Mouse (Mus musculus) CH12.LX (cell line): ENCODE measurements at regions not wholly inside any gene's neighbourhood (a gene's known extent, or its start where the extent isn't known, plus 50 kb on each side); places are given as distances from the start of the nearest gene placed in this dataset.

Source experiments
- DNase-seq: peaks from one replicate; pipeline ENCODE4 v3.0.0-alpha.2; 2013; ENCODE audit errors: extremely low read depth
- H3K27ac ChIP-seq: 2 replicates; pipeline ENCODE4 v1.5.1; 2012; ENCODE audit warnings: low read depth, mild to moderate bottlenecking, control low read depth, moderate library complexity; ENCODE audit not compliant: insufficient read depth
- H3K27me3 ChIP-seq: replicated peaks from 2 replicates; pipeline ENCODE3; 2012; ENCODE audit warnings: inconsistent platforms
- H3K36me3 ChIP-seq, 2 experiments: replicated peaks in 1 of 2; 2 replicates each; pipeline versions ENCODE3 to v1.6.1; 2012; ENCODE audit warnings: inconsistent platforms in 1 of 2, low read length in 1 of 2, mild to moderate bottlenecking in 1 of 2, mixed read lengths in 1 of 2, moderate library complexity in 1 of 2; ENCODE audit not compliant: control insufficient read depth in 1 of 2, insufficient read depth in 1 of 2
- H3K4me1 ChIP-seq, 2 experiments: 2 replicates each; pipeline ENCODE4 v1.6.1; 2012; ENCODE audit warnings: inconsistent platforms in 1 of 2, moderate library complexity in 1 of 2; ENCODE audit not compliant: insufficient read depth in 2 of 2, control insufficient read depth in 1 of 2
- H3K4me2 ChIP-seq: 2 replicates; pipeline ENCODE4 v1.6.1; 2012; ENCODE audit warnings: low read depth, mild to moderate bottlenecking, control low read depth; ENCODE audit not compliant: poor library complexity, insufficient read depth, severe bottlenecking
- H3K4me3 ChIP-seq, 3 experiments: fragments of 150-350 bp in 1 of 3; sonication (generic) in 1 of 3; replicated peaks in 1 of 3; 2 replicates each; pipeline versions ENCODE3 to v1.5.1; 2011 to 2012; ENCODE audit warnings: low read depth in 2 of 3, low read length in 2 of 3, mild to moderate bottlenecking in 2 of 3, moderate library complexity in 2 of 3, control low read depth in 1 of 3, improper control_type of control experiment in 1 of 3, inconsistent platforms in 1 of 3, mixed read lengths in 1 of 3; ENCODE audit not compliant: poor library complexity in 1 of 3
- H3K79me2 ChIP-seq: replicated peaks from 2 replicates; pipeline ENCODE4 v1.6.1; 2012; ENCODE audit warnings: mild to moderate bottlenecking, moderate library complexity; ENCODE audit not compliant: control insufficient read depth, poor library complexity, insufficient read depth, severe bottlenecking; ENCODE audit errors: extremely low read depth
- H3K9ac ChIP-seq: 2 replicates; pipeline ENCODE4 v1.6.1; 2012; ENCODE audit warnings: low read depth, mild to moderate bottlenecking, control low read depth, moderate library complexity; ENCODE audit not compliant: insufficient read depth
- H3K9me3 ChIP-seq: replicated peaks from 2 replicates; pipeline ENCODE3; 2012; ENCODE audit warnings: low read length, inconsistent platforms, mixed read lengths
- CHD1 ChIP-seq: IDR thresholded peaks from 2 replicates; pipeline ENCODE4 v1.6.1; 2012; ENCODE audit warnings: low read depth, low read length, improper control_type of control experiment, inconsistent platforms
- ELF1 ChIP-seq: IDR thresholded peaks from 2 replicates; pipeline ENCODE4 v1.6.1; 2014; ENCODE audit warnings: low read depth, mild to moderate bottlenecking, inconsistent platforms, low read length, improper control_type of control experiment
- EP300 ChIP-seq: IDR thresholded peaks from 2 replicates; pipeline ENCODE4 v1.6.1; 2011; ENCODE audit warnings: low read length, improper control_type of control experiment
- ETS1 ChIP-seq: conservative IDR thresholded peaks from 2 replicates; pipeline ENCODE4 v1.6.1; 2012; ENCODE audit warnings: low read depth, mild to moderate bottlenecking, inconsistent platforms, low read length, improper control_type of control experiment, moderate library complexity
- HCFC1 ChIP-seq: IDR thresholded peaks from 2 replicates; pipeline ENCODE4 v1.6.1; 2012; ENCODE audit warnings: low read depth, mild to moderate bottlenecking, inconsistent platforms, low read length, improper control_type of control experiment
- IRF4 ChIP-seq: IDR thresholded peaks from 2 replicates; pipeline ENCODE4 v1.6.1; 2014; ENCODE audit warnings: low read depth, mild to moderate bottlenecking, inconsistent platforms, low read length, improper control_type of control experiment
- JUN ChIP-seq: IDR thresholded peaks from 2 replicates; pipeline ENCODE4 v1.6.1; 2011; ENCODE audit warnings: low read depth, mild to moderate bottlenecking, low read length, improper control_type of control experiment, moderate library complexity; ENCODE audit not compliant: insufficient read depth
- JUND ChIP-seq: conservative IDR thresholded peaks from 2 replicates; pipeline ENCODE4 v1.6.1; 2011; ENCODE audit warnings: low read depth, low read length, improper control_type of control experiment
- KAT2A ChIP-seq: IDR thresholded peaks from 2 replicates; pipeline ENCODE4 v1.6.1; 2012; ENCODE audit warnings: low read length, improper control_type of control experiment, inconsistent platforms; ENCODE audit not compliant: insufficient replicate concordance
- MAFK ChIP-seq: IDR thresholded peaks from 2 replicates; pipeline ENCODE4 v1.6.1; 2011; ENCODE audit warnings: low read length, improper control_type of control experiment; ENCODE audit not compliant: insufficient replicate concordance
- MAX ChIP-seq: IDR thresholded peaks from 2 replicates; pipeline ENCODE4 v1.6.1; 2011; ENCODE audit warnings: low read length, improper control_type of control experiment
- MAZ ChIP-seq: IDR thresholded peaks from 2 replicates; pipeline ENCODE4 v1.6.1; 2012; ENCODE audit warnings: low read depth, mild to moderate bottlenecking, inconsistent platforms, low read length, improper control_type of control experiment, moderate library complexity
- MXI1 ChIP-seq: IDR thresholded peaks from 2 replicates; pipeline ENCODE4 v1.6.1; 2011; ENCODE audit warnings: mild to moderate bottlenecking, low read depth, low read length, improper control_type of control experiment
- MYC ChIP-seq: IDR thresholded peaks from 2 replicates; pipeline ENCODE4 v1.6.1; 2011; ENCODE audit warnings: low read depth, mild to moderate bottlenecking, improper control_type of control experiment, low read length
- POLR2AphosphoS2 ChIP-seq: IDR thresholded peaks from 2 replicates; pipeline ENCODE4 v1.6.1; 2011; ENCODE audit warnings: low read depth, low read length, improper control_type of control experiment
- RAD21 ChIP-seq: IDR thresholded peaks from 2 replicates; pipeline ENCODE4 v1.6.1; 2011; ENCODE audit warnings: low read depth, mild to moderate bottlenecking, low read length, improper control_type of control experiment, moderate library complexity
- TBP ChIP-seq: conservative IDR thresholded peaks from 2 replicates; pipeline ENCODE4 v1.6.1; 2011; ENCODE audit warnings: low read depth, low read length, improper control_type of control experiment
- TCF12 ChIP-seq: IDR thresholded peaks from 2 replicates; pipeline ENCODE4 v1.6.1; 2014; ENCODE audit warnings: low read depth, mild to moderate bottlenecking, inconsistent platforms, low read length, improper control_type of control experiment
- USF1 ChIP-seq: IDR thresholded peaks from 2 replicates; pipeline ENCODE4 v1.6.1; 2014; ENCODE audit warnings: low read depth, mild to moderate bottlenecking, inconsistent platforms, low read length, improper control_type of control experiment
- ZC3H11A ChIP-seq: IDR thresholded peaks from 2 replicates; pipeline ENCODE4 v1.6.1; 2012; ENCODE audit warnings: low read depth, mild to moderate bottlenecking, inconsistent platforms, low read length, improper control_type of control experiment
- dilution Hi-C: fragments of 300-500 bp; cut with MboI; formaldehyde crosslinking; loops from 2 replicates; pipeline ENCODE4 v1.14.3; 2020; ENCODE audit warnings: low sequenced_read_pairs; ENCODE audit not compliant: extremely low pct_unique_long_range_greater_than_20kb, extremely low pct_ligation_motif_present
- in situ Hi-C: fragments of 300-500 bp; cut with MboI; formaldehyde crosslinking; loops from 3 replicates; pipeline ENCODE4 v1.14.3; 2019; ENCODE audit warnings: low sequenced_read_pairs, low pct_ligation_motif_present, low pct_unique_long_range_greater_than_20kb, mixed read lengths

- Histone ChIP-seq H3K4me3 (no peak overlapping the region), H3K36me3 (no peaks in the 10 kb centered on the region), H3K27me3 (no peaks in the 10 kb centered on the region), H3K79me2 (no peaks in the 10 kb centered on the region), H3K9me3 (peaks cover 17% of the 10 kb centered on the region), H3K27ac (no peak overlapping the region), H3K4me1 (no peaks in the 10 kb centered on the region), H3K4me2 (no peak overlapping the region), H3K9ac (no peak overlapping the region)
- in situ Hi-C loops = no loop called here
- DNase-seq = no peak
- TF ChIP-seq MAFK (no peak), POLR2AphosphoS2 (no peak), HCFC1 (no peak), IRF4 (no peak)
- dilution Hi-C loops = no loop called here
These were observed 130.7 kb downstream of the Gm11232 start for GRCm38 (mm10) chr4:71627088-71627487.

GRCm38 (mm10) chr4:71626626-71627025, 131.1 kb downstream of the Gm11232 start:
- DNase-seq = no peak
- no peak overlapping the region for H3K9ac ChIP-seq
- H3K27me3 ChIP-seq = no peaks in the 10 kb centered on the region
- H3K4me1 ChIP-seq = no peaks in the 10 kb centered on the region
- dilution Hi-C loops (no loop called here), in situ Hi-C loops (no loop called here)
- peaks cover 17% of the 10 kb centered on the region for H3K9me3 ChIP-seq
- no peak overlapping the region for H3K27ac ChIP-seq
- no peak overlapping the region for H3K4me3 ChIP-seq
- no peak for TF ChIP-seq MYC
- TF ChIP-seq TBP = no peak
- no peak for TF ChIP-seq EP300
- TF ChIP-seq ETS1 = no peak
- no peak for TF ChIP-seq KAT2A
- no peak for TF ChIP-seq IRF4
- TF ChIP-seq HCFC1 = no peak
- no peak for TF ChIP-seq POLR2AphosphoS2
- no peak for TF ChIP-seq CHD1
- TF ChIP-seq ELF1 = no peak
- TF ChIP-seq JUND = no peak
- TF ChIP-seq MAX = no peak
- TF ChIP-seq RAD21 = no peak
- no peak for TF ChIP-seq TCF12
- TF ChIP-seq MAZ = no peak
- TF ChIP-seq JUN = no peak
- TF ChIP-seq ZC3H11A = no peak
- no peak for TF ChIP-seq MXI1
- no peak for TF ChIP-seq USF1
- no peak overlapping the region for H3K4me2 ChIP-seq
- no peaks in the 10 kb centered on the region for H3K79me2 ChIP-seq
- H3K36me3 ChIP-seq = no peaks in the 10 kb centered on the region
